Mouse (Mus musculus) retina, postnatal 1 day (tissue): ENCODE measurements around the gene Cyp1a2.

Experiments used
- DNase-seq: peaks from one replicate; pipeline ENCODE4 v3.0.0-alpha.2; 2012

Cyp1a2 gene

GRCm38 (mm10) chr9:57683520-57683919 is at the start of gene Cyp1a2:
Cyp1a2 (minus strand) TSS chr9:57683703.
- DNase-seq: no peak

GRCm38 (mm10) chr9:57728312-57728711 is 44.8 kb upstream of the Cyp1a2 start:
- no peak for DNase-seq

GRCm38 (mm10) chr9:57724701-57725100 is 41.2 kb upstream of the Cyp1a2 start:
- no peak for DNase-seq

GRCm38 (mm10) chr9:57723796-57724195 is 40.3 kb upstream of the Cyp1a2 start:
- no peak for DNase-seq

- DNase-seq: no peak
Observed at GRCm38 (mm10) chr9:57723315-57723715, 39.8 kb upstream of the Cyp1a2 start.

- DNase-seq: no peak
Observed at GRCm38 (mm10) chr9:57722371-57722770, 38.9 kb upstream of the Cyp1a2 start.

GRCm38 (mm10) chr9:57720736-57721135 is 37.2 kb upstream of the Cyp1a2 start:
- DNase-seq: no peak

GRCm38 (mm10) chr9:57718408-57718807 is 34.9 kb upstream of the Cyp1a2 start:
- DNase-seq: peak; percentile 17

GRCm38 (mm10) chr9:57712194-57712593 is 28.7 kb upstream of the Cyp1a2 start:
- DNase-seq: no peak

GRCm38 (mm10) chr9:57710214-57710613 is 26.7 kb upstream of the Cyp1a2 start:
- peak; percentile 30 for DNase-seq

- no peak for DNase-seq
Observed at GRCm38 (mm10) chr9:57708720-57709274, 25.3 kb upstream of the Cyp1a2 start.

- peak; percentile 93 for DNase-seq
Observed at GRCm38 (mm10) chr9:57708068-57708719, 24.7 kb upstream of the Cyp1a2 start, which contains the start of gene Edc3. Edc3 (plus strand) TSS chr9:57708540.

GRCm38 (mm10) chr9:57706496-57706895 is 23.0 kb upstream of the Cyp1a2 start:
- no peak for DNase-seq

GRCm38 (mm10) chr9:57698466-57699150 is 15.1 kb upstream of the Cyp1a2 start:
- DNase-seq: peak; percentile 65

GRCm38 (mm10) chr9:57697380-57697779 is 13.9 kb upstream of the Cyp1a2 start:
- no peak for DNase-seq

- DNase-seq: peak; percentile 64
Observed at GRCm38 (mm10) chr9:57696380-57697285, 13.1 kb upstream of the Cyp1a2 start.

GRCm38 (mm10) chr9:57694108-57694507 is 10.6 kb upstream of the Cyp1a2 start:
- DNase-seq: no peak

- no peak for DNase-seq
Observed at GRCm38 (mm10) chr9:57688606-57689005, 5.1 kb upstream of the Cyp1a2 start.

GRCm38 (mm10) chr9:57688158-57688557 is 4.7 kb upstream of the Cyp1a2 start:
- DNase-seq: no peak

GRCm38 (mm10) chr9:57687751-57688150 is 4.2 kb upstream of the Cyp1a2 start, which contains the start of gene Cyp1a1:
Cyp1a1 (plus strand) TSS chr9:57687928.
- DNase-seq: no peak

GRCm38 (mm10) chr9:57686011-57686410 is 2.5 kb upstream of the Cyp1a2 start:
- DNase-seq: no peak

- DNase-seq: no peak
Observed at GRCm38 (mm10) chr9:57681411-57681810, 2.1 kb downstream of the Cyp1a2 start.

GRCm38 (mm10) chr9:57671500-57671899 is 12.0 kb downstream of the Cyp1a2 start:
- no peak for DNase-seq
